Comparison of ENCODE assay signal across 12 mouse cellular contexts in the genomic region with DNA sequence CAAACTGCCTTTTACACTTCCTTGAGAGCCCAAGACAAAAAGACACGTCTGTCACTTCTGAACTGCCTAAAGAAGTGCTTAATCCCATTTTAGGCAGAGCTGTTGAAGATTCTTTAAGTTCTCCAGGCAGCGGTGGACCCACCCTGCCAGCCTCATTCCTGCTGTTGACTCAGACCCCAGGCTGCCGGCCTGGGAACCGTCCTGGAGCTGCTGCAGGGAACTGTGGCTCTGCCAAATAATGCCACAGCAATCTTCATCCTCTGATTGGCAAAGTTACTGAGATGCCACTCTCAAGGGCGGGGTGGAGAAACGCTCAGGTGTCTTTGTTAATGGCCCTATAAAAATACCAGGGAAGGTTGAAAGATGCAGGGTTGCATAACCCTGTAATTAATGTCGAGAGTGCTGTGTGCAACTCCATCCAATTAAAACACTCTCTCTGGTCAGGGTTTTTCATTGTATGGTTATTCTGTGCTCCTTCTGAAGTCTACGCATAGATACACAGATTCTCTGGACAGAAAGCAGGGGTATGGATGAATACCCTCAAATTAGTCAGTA.
"Had no signal": no experiment of that assay in that cellular context is flagged by ENCODE, and none has a peak within 500 bp of the region (broad histone marks: within the 10 kb centered on the region; RNA-seq: fewer than 3 reads in every experiment).

No protein-coding gene starts in this region.

- H3K27ac ChIP-seq: kidney, postnatal 0 days; limb, embryonic 15.5 days; liver, embryonic 12.5 days; midbrain, embryonic 10.5 days; midbrain, embryonic 15.5 days; neural tube, embryonic 15.5 days; stomach, postnatal 0 days had no signal

- H3K9ac ChIP-seq: limb, embryonic 15.5 days; liver, embryonic 12.5 days; lung, embryonic 14.5 days; midbrain, embryonic 15.5 days; neural tube, embryonic 15.5 days had no signal

- H3K27me3 ChIP-seq: limb, embryonic 15.5 days; midbrain, embryonic 15.5 days; neural tube, embryonic 15.5 days had no signal

- ATAC-seq: liver, embryonic 12.5 days; midbrain, embryonic 15.5 days had no signal

- H3K4me3 ChIP-seq: limb, embryonic 15.5 days; liver, embryonic 12.5 days; midbrain, embryonic 10.5 days; midbrain, embryonic 15.5 days; neural tube, embryonic 15.5 days had no signal

- H3K36me3 ChIP-seq: limb, embryonic 15.5 days; liver, embryonic 12.5 days; midbrain, embryonic 10.5 days; midbrain, embryonic 15.5 days; neural tube, embryonic 15.5 days had no signal

- H3K4me2 ChIP-seq: limb, embryonic 15.5 days; liver, embryonic 12.5 days; lung, embryonic 14.5 days; midbrain, embryonic 15.5 days; neural tube, embryonic 15.5 days had no signal

- DNase-seq: layer of hippocampus, adult 9-11 months; layer of hippocampus, postnatal 36 days; right cerebral cortex, adult 18-20 months; right cerebral cortex, postnatal 25 days had no signal

- H3K9me3 ChIP-seq: limb, embryonic 15.5 days; liver, embryonic 12.5 days; midbrain, embryonic 10.5 days; midbrain, embryonic 15.5 days; neural tube, embryonic 15.5 days had no signal
